Mouse (Mus musculus) olfactory bulb, adult 2 months (tissue): ENCODE data around the gene Gm17190.

Experiments used
- CTCF ChIP-seq: fragments of 200-500 bp; IDR thresholded peaks from 2 replicates; pipeline ENCODE4 v1.5.1; 2012; ENCODE audit warnings: low read depth, mild to moderate bottlenecking, low read length, moderate library complexity; ENCODE audit not compliant: insufficient read depth
- POLR2A ChIP-seq: fragments of 200-500 bp; IDR thresholded peaks from 2 replicates; pipeline ENCODE4 v1.6.1; 2012; ENCODE audit warnings: mild to moderate bottlenecking, low read depth, low read length, moderate library complexity; ENCODE audit not compliant: insufficient read depth

DNA sequence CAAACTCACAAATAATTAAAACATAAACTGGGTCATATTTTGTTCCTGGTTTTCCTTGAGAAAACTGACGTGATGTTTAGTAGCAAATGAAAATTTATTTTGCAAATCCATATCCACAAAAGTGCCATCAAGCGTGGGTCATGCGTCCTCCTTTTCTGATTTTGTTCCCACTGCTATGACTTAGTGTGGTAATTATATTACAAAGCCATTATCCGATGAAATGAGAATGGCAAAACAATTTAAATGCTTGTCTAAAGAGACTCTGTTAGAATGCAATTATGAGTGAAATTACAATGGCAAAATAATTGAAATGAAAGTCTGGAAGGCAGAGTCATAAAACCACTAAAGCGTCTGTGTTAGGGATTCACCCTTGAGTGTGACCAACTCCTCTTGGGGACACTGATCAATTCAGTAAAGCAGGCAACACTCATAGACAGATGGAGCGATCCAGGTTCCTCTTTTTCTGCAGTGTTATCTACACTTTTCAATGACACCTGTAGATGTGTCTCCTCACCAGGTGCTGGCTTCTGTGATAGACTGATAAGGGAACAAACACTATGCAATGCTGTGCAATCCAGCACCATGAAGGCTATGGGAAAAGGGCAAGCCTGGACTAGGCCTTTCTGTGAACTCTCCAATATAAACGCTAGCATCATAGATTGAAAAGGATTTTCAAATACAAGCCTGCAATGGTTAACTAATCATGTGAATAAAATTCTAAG, 3.9 kb downstream of the Gm17190 start:
- TF ChIP-seq CTCF: no peak
- TF ChIP-seq POLR2A: no peak
